13 mouse cellular contexts compared by ENCODE assay signal in the genomic region with DNA sequence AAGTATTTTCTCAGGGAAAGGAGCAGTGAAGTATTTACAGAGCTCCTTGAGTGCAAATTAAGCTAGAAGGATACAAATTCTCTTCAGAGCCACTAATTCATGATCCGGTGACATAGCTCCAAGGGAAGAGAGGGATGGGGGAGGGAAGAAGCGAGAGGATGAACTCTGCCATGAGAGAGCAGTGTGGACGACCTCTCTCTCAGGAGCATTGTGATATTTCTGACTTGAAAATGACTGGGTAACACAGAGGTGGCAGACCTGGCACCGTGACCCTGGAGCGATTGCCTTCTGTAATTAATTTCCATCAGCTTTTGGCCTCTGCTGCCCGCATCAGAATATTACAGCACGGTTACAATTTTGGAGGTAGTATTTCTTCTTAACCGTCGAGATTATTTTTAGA. TPM values are rescaled to one million over a fixed set of nuclear protein-coding genes. Genes with fewer than 3 reads are reported as not detected.
DNase-seq lines count a peak whose midpoint lies in the region; ATAC-seq and TF ChIP-seq lines count a peak whose summit lies in the region.
"Had no signal": no experiment of that assay in that cellular context is flagged by ENCODE, and none has a peak within 500 bp of the region (broad histone marks: within the 10 kb centered on the region; RNA-seq: fewer than 3 reads in every experiment).

No protein-coding gene starts in this region.

- 0 out of 2 replicates have a peak overlapping the region, but pooled peaks have one; percentile 19 for H3K9ac ChIP-seq in lung, embryonic 16.5 days (ENCODE audit: low read length)
- H3K9ac ChIP-seq in heart, embryonic 16.5 days (ENCODE audit: low read length): peak overlapping the region; percentile 89
- H3K9ac ChIP-seq: hindbrain, embryonic 14.5 days; liver, embryonic 15.5 days had no signal

- WGBS in heart, embryonic 10.5 days: 37% methylated on average over 9 of the region's 9 CpGs
- 52% methylated on average over 9 of the region's 9 CpGs for WGBS in lung, embryonic 16.5 days
- 32% methylated on average over 9 of the region's 9 CpGs for WGBS in heart, embryonic 16.5 days

- H3ac ChIP-seq in myocyte (ENCODE audit: control insufficient read depth, insufficient read length): no peak overlapping the region

- intact Hi-C loops in left cerebral cortex, postnatal 25 days (cut with DNase I): no loop called here

- no peaks in the 10 kb centered on the region for H3K9me3 ChIP-seq in heart, embryonic 10.5 days
- no peaks in the 10 kb centered on the region for H3K9me3 ChIP-seq in lung, embryonic 16.5 days (ENCODE audit: control insufficient read depth, low read length)
- no peaks in the 10 kb centered on the region for H3K9me3 ChIP-seq in heart, embryonic 16.5 days (replicated peaks; ENCODE audit: control insufficient read depth, low read length)
- H3K9me3 ChIP-seq: liver, embryonic 15.5 days had no signal

- H3K4me1 ChIP-seq in heart, embryonic 10.5 days: peaks cover 53% of the 10 kb centered on the region
- H3K4me1 ChIP-seq in lung, embryonic 16.5 days (replicated peaks; ENCODE audit: control insufficient read depth, insufficient read depth, low read length): peaks cover 7% of the 10 kb centered on the region
- peaks cover 33% of the 10 kb centered on the region for H3K4me1 ChIP-seq in heart, embryonic 16.5 days (ENCODE audit: control insufficient read depth, insufficient read depth, low read length)
- H3K4me1 ChIP-seq: liver, embryonic 15.5 days had no signal

- no peak for TF ChIP-seq POLR2A in myocyte (IDR thresholded peaks at IDR 0.05; ENCODE audit: insufficient read length, low read depth)

- H3K79me2 ChIP-seq in myocyte (ENCODE audit: control insufficient read depth, insufficient read depth): no peaks in the 10 kb centered on the region

- DNase-seq in heart, embryonic 10.5 days (ENCODE audit: low spot score): no peak
- DNase-seq in heart, adult 8-10 months (ENCODE audit: low spot score): no peak
- DNase-seq in lung, adult 18-20 months: no peak
- no peak for DNase-seq in spleen, postnatal 14 days (ENCODE audit: low spot score in 2 of 2)
- no peak for DNase-seq in left cerebral cortex, postnatal 25 days (ENCODE audit: low spot score in 2 of 2)
- DNase-seq: kidney, postnatal 36 days had no signal

- H3K4me2 ChIP-seq in lung, embryonic 16.5 days (ENCODE audit: low read depth, low read length): no peak overlapping the region
- H3K4me2 ChIP-seq in heart, embryonic 16.5 days (ENCODE audit: low read depth, low read length): peak overlapping the region; percentile 60
- H3K4me2 ChIP-seq in myocyte (ENCODE audit: low read depth): peak overlapping the region; percentile 48
- H3K4me2 ChIP-seq: hindbrain, embryonic 14.5 days; liver, embryonic 15.5 days had no signal

- H3K27me3 ChIP-seq in heart, embryonic 10.5 days (ENCODE audit: insufficient read depth, poor library complexity, severe bottlenecking): no peaks in the 10 kb centered on the region
- H3K27me3 ChIP-seq in lung, embryonic 16.5 days (ENCODE audit: control insufficient read depth, insufficient read depth, low read depth, low read length): no peaks in the 10 kb centered on the region
- no peaks in the 10 kb centered on the region for H3K27me3 ChIP-seq in heart, embryonic 16.5 days (ENCODE audit: control insufficient read depth, insufficient read depth, low read length)
- no peaks in the 10 kb centered on the region for H3K27me3 ChIP-seq in myocyte (ENCODE audit: control insufficient read depth, insufficient read depth, insufficient read length)
- H3K27me3 ChIP-seq: liver, embryonic 15.5 days had no signal

- peak overlapping the region; percentile 89 for H3K27ac ChIP-seq in heart, embryonic 10.5 days
- H3K27ac ChIP-seq in lung, embryonic 16.5 days (ENCODE audit: low read length): no peak overlapping the region; the same call in 1 of the 2 replicates
- H3K27ac ChIP-seq in heart, embryonic 16.5 days (ENCODE audit: low read length): peak overlapping the region; percentile 99
- H3K27ac ChIP-seq: hindbrain, embryonic 14.5 days; liver, embryonic 15.5 days had no signal

- no peak for ATAC-seq in lung, embryonic 16.5 days (ENCODE audit: low read depth)
- no peak; the same call in 1 of the 2 replicates for ATAC-seq in heart, embryonic 16.5 days (replicated peaks; ENCODE audit: extremely low read depth, insufficient read depth, low FRiP score)
- ATAC-seq: activated CD4-positive, CD25-positive, alpha-beta regulatory T cell, adult 4 months had no signal

- peaks cover 21% of the 10 kb centered on the region for H3K36me3 ChIP-seq in heart, embryonic 10.5 days
- H3K36me3 ChIP-seq in lung, embryonic 16.5 days (ENCODE audit: control insufficient read depth, insufficient read depth, low read length): no peaks in the 10 kb centered on the region
- peaks cover 6% of the 10 kb centered on the region; the same call in 1 of the 2 replicates for H3K36me3 ChIP-seq in heart, embryonic 16.5 days (ENCODE audit: control insufficient read depth, insufficient read depth)
- H3K36me3 ChIP-seq in myocyte (ENCODE audit: control insufficient read depth, insufficient read depth): no peaks in the 10 kb centered on the region
- H3K36me3 ChIP-seq: liver, embryonic 15.5 days had no signal

- peak overlapping the region; percentile 57 for H3K4me3 ChIP-seq in heart, embryonic 10.5 days
- no peak overlapping the region for H3K4me3 ChIP-seq in lung, embryonic 16.5 days (ENCODE audit: low read length)
- peak overlapping the region; percentile 66 for H3K4me3 ChIP-seq in heart, embryonic 16.5 days (ENCODE audit: low read length)
- H3K4me3 ChIP-seq in myocyte: peak overlapping the region; percentile 16
- H3K4me3 ChIP-seq: erythroblast, embryonic 14.5 days; liver, embryonic 15.5 days had no signal

TF ChIP-seq in myocyte, 11 proteins besides CTCF, POLR2A, EP300 and RAD21:
- no peak for TF ChIP-seq MYOG (IDR thresholded peaks at IDR 0.05; ENCODE audit: control insufficient read depth in 1 of 3, insufficient read depth in 1 of 3, insufficient read length in 2 of 3, low read depth in 2 of 3)
- TF ChIP-seq POLR2AphosphoS2 (IDR thresholded peaks at IDR 0.05; ENCODE audit: insufficient read length, low read depth): no peak
- TF ChIP-seq E2F4 (IDR thresholded peaks at IDR 0.05; ENCODE audit: insufficient read depth): no peak
- TF ChIP-seq CEBPB (IDR thresholded peaks at IDR 0.05; ENCODE audit: insufficient read depth, poor library complexity, severe bottlenecking): no peak
- no peak for TF ChIP-seq MYOD1 (IDR thresholded peaks at IDR 0.05; ENCODE audit: control insufficient read depth in 1 of 3, insufficient read length in 2 of 3, low read depth in 2 of 3)
- TF ChIP-seq TCF12 (IDR thresholded peaks at IDR 0.05; ENCODE audit: insufficient read depth, poor library complexity, severe bottlenecking): no peak
- no peak for TF ChIP-seq SRF (IDR thresholded peaks at IDR 0.05; ENCODE audit: control insufficient read depth, insufficient read length, low read depth)
TF ChIP-seq in myocyte: peak in this region for 0.

RNA-seq across cellular contexts. Expression of gene Myl12a, which starts 17.2 kb away (rescaled TPM):
- polyA plus RNA-seq in heart, embryonic 10.5 days (2016; fragmentation: Nextera tagmentation; extraction: Ambion mirVana): 742 and 776 TPM in 2 replicates
- 1,000 to 10,000 TPM in 3 of 4 experiments, 100 to 1,000 TPM in 1; 878 to 1,206 (median 1,167) TPM for total RNA-seq in heart, adult 8-10 months (2022)
- polyA plus RNA-seq in lung, embryonic 16.5 days (2015; fragmentation: Nextera tagmentation; extraction: Ambion mirVana): 738 and 739 TPM in 2 replicates
- 666 and 686 TPM in 2 replicates for polyA plus RNA-seq in heart, embryonic 16.5 days (2015; fragmentation: Nextera tagmentation; extraction: Ambion mirVana)
- 880 TPM for polyA plus RNA-seq in myocyte (2012; fragmentation: generic; extraction: Trizol)
- 10 to 100 TPM; 39.2 to 39.9 TPM for total RNA-seq in left cerebral cortex, postnatal 25 days (2021)

RNA-seq across cellular contexts. Expression of gene Myom1, which starts 17.4 kb away (rescaled TPM):
- 109 and 198 TPM in 2 replicates for polyA plus RNA-seq in heart, embryonic 10.5 days (2016; fragmentation: Nextera tagmentation; extraction: Ambion mirVana)
- 1,000 to 10,000 TPM; 1,005 to 1,153 (median 1,086) TPM for total RNA-seq in heart, adult 8-10 months (2022)
- polyA plus RNA-seq in lung, embryonic 16.5 days (2015; fragmentation: Nextera tagmentation; extraction: Ambion mirVana): 11.4 and 13.2 TPM in 2 replicates
- 216 and 224 TPM in 2 replicates for polyA plus RNA-seq in heart, embryonic 16.5 days (2015; fragmentation: Nextera tagmentation; extraction: Ambion mirVana)
- 52.7 TPM for polyA plus RNA-seq in myocyte (2012; fragmentation: generic; extraction: Trizol)
- 1 to 10 TPM; 2.0 to 4.1 TPM for total RNA-seq in left cerebral cortex, postnatal 25 days (2021)
- polyA plus RNA-seq: erythroblast, embryonic 14.5 days had no signal
